Mouse (Mus musculus) urinary bladder, adult 18-20 months (tissue): Measurements from ENCODE around the gene Mrln.

Experiments used
- DNase-seq, 2 experiments: peaks; one replicate each; pipeline ENCODE4 v3.0.0; 2022; ENCODE audit warnings: low spot score in 2 of 2, mixed read lengths in 2 of 2

Gene Mrln

DNA sequence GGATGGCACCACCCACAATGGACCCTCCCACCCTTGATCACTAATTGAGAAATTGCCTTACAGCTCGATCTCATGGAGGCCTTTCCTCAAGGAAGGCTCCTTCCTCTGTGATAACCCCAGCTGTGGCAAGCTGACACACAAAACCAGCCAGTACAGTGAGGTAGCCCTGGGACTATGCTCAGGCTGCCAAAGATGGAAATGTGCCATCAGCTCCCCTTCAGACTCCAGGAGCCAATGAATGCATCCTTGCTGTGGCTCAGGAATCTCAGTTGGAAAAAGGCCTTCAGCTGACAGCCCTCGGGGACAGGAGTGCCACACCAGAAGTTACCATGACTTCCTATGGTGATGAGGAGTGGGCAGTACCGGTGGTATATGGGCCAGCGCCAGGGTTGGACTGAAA is 50.2 kb downstream of the Mrln start:
- DNase-seq = no peak

DNA sequence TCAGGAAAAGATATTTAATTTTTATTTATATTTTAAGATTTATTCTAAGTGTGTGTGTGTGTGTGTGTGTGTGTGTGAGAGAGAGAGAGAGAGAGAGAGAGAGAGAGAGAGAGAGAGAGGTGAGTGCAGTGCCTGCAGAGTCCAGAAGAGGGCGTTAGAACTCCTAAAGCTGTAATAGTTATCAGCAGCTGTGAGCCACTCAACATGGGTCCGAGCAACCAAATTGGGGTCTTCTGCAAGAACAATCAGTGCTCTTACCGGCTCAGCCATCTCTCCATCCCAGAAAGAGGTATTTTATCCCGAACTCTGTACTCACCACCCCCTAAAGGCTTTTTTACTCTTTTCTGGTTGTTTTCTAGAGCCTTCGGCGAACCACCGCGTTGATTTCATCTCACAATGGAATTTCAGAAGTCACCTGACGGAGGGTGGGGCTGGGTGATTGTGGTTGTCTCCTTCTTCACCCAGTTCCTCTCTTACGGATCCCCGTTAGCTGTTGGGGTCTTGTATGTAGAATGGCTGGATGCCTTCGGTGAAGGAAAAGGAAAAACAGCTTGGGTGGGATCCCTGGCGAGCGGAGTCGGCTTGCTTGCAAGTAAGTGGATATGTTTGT is 51.2 kb downstream of the Mrln start:
- no peak for DNase-seq

DNA sequence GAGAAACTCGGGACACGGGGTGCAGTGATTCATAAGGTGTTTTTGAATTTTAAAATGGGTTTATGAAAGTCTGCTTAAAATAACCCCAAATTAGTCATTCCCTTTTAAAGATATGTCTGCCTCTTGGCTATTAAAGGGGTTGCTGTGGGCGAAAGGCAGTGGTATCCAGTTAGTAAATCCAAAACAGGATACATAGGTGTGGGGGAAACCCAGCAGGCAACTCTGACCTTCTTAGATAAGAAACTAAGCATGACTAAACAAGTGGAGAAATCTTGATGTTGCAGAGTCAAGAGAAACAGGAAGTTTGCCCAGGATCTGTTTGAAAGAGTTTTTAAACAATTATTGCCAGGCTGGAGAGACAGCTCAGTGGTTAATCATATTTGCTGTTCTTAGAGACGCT is 52.6 kb downstream of the Mrln start:
- peak in 1 of 2 experiments; percentile 25 for DNase-seq

DNA sequence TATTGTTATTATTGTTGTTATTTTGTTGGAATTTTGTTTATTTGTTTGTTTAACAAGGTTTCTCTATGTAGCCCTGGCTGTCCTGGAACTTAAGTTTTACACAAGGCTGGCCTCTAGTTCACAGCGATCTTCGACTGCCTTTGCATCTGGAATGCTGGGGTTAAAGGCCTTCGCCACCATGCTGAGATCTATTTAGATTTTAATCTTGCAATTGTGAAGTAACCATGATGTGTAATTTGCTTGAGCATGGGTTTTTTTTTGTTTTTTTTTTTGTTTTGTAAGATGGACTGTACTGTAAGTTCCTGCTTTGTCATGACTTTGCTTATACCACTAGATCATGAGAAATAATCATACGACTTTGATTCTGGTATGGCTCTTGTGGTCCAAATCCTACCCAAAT is 56.4 kb downstream of the Mrln start:
- no peak for DNase-seq

DNA sequence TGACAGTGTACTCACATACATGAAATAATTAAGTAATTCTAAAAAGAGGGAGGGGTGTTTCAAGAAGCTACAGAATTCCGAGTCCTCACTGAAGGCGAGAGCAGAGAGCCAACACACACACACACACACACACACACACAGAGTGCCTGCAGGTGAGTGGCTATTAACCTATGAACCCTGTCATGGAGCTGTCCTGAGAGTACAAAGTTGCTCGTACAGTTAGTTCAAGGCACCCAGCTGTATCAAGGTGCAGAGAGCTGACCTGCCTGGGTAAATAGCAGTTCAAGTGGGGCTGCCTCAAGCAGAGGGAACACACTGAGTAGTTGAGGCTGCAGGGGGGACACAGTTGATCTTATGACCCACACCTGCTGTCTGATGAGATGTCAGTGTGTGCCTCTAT is 57.6 kb downstream of the Mrln start:
- no peak for DNase-seq

DNA sequence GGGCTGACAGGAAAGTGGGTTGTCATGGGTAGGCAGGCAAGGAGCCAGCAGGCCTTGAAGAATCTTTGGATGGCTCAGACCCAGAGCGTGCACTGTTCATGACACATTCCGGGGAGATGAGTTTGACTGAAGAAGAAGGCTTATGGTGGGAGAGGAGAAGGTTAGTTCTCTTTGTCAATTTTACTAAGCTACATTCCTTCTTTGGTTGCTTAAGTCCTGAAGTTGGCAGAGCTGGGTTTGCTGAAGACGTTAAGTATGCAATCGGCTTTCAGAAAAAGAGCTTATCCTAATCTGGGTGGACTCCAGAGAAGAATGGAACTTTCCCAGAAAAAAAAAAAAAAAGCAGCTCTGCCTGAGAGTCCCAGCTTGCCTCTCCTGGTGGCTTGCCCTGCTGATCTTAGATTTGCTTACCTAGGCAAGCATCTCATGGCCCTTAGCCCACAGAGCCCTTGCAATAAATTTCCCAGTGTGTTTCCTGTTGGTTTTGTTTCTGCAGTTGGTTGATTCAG is 59.3 kb downstream of the Mrln start:
- DNase-seq = peak in 1 of 2 experiments; percentile 46

DNA sequence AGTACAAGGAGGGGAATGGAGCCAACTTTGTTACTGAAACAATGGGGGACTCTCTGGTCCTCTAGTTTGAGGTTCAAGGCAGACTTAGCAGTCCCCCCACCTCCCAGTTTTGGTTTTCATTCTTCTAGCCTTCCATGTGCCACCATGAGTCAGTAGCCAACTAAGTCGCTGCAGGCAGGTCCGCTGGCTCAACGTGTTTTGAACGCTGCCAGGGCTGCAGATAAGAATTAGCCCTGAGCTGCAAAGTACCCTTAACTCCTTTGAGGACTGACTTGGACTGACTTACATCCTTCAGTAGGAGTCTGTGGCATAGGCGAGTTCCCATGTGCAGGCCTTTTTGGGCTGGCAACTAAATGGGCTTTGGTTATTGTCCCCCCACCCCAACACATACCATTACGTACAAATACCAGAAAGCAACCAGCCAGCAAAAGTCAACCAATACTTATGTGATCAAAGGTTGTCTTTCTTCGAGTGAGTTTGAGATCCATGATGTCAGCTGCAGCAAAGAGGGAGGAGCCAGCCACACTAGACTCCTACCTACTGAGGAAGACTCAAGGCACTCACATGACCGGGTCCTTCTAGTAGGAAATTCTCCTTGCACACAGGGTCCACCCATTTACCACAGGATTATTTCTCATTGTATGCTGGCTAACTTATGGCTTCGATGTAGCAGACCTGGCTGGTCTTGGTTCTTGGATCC is 60.0 kb downstream of the Mrln start:
- DNase-seq = no peak

DNA sequence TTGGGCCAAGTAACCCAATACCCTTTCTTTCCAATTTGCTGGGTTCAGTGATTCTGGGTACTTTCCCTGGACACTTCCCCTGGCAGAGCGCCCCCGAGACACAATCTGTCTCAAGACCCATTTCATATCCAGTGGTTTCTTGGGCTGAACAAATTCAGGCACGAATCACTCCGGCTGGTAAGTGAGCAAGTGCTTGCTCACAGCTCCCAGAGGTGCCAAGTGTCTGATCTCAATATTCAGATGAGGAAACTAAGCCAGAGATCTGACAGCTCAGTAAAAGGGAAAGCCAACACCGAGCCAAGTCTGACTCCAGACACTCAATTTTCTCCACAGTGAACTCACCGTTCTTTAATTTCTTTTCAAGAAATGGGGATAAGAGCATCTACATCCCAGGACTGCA is 62.0 kb downstream of the Mrln start:
- DNase-seq = no peak

DNA sequence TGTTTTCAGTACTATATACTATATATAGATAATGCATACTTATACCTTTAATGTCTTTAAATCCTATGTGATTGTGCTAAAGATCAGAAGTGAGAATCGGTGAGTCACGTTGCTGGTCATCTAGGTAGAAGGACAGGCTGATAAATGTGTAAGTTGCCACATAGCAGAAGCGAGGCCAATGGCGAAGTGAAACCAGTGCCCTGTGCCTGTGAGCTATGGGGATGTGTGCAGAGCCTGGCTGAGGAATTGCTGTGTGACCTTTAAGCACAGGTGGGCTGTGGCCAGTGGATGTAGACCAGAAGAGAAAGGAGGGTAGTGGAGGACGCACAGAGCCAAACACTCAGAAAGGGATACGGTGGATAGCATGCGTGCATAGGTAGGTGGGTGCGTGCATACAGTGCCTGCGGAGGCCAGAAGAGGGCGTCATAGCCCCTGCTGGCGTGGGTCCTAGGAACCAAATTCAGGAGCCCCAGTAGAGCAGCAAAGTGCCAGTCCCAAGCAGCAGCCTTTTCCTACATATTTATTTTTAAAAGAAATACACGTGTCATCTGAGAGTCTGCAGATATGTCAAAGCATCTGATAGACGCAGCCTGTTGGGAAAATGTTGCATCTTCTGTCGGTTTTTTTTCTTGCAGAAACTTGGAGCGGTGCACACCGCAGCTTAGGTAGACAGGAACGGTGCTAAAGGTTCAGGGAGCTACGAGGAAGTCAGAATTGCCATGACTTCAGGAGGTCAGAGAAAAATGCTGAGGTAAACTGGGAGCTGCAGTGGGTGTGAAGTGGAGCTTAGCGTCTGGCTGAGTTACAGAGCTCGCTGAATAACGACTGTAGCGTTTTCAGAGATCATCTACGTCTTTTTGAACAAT is 64.3 kb downstream of the Mrln start:
- no peak for DNase-seq
